16 mouse cellular contexts compared by ENCODE assay signal in genomic region chr2:77768321-77768886, GRCm38 (mm10). TPM values are rescaled to one million over a fixed set of nuclear protein-coding genes. Genes with fewer than 3 reads are reported as not detected.
DNase-seq lines count a peak whose midpoint lies in the region; ATAC-seq and TF ChIP-seq lines count a peak whose summit lies in the region.
"Had no signal": no experiment of that assay in that cellular context is flagged by ENCODE, and none has a peak within 500 bp of the region (broad histone marks: within the 10 kb centered on the region; RNA-seq: fewer than 3 reads in every experiment).

No protein-coding gene starts in this region.

- TF ChIP-seq CTCF in hindbrain, postnatal 0 days (IDR thresholded peaks at IDR 0.05; ENCODE audit: low read depth), result no peak

- no peaks in the 10 kb centered on the region for H3K4me1 ChIP-seq in hindbrain, postnatal 0 days (ENCODE audit: insufficient read depth, low read length)
- H3K4me1 ChIP-seq in limb, embryonic 10.5 days, result no peaks in the 10 kb centered on the region
- peaks cover 4% of the 10 kb centered on the region; the same call in 1 of the 2 replicates for H3K4me1 ChIP-seq in forebrain, embryonic 12.5 days
- H3K4me1 ChIP-seq: intestine, embryonic 15.5 days; liver, embryonic 15.5 days had no signal

- no peaks in the 10 kb centered on the region for H3K36me3 ChIP-seq in hindbrain, postnatal 0 days (ENCODE audit: insufficient read depth, low read length)
- no peaks in the 10 kb centered on the region for H3K36me3 ChIP-seq in limb, embryonic 10.5 days
- H3K36me3 ChIP-seq in forebrain, embryonic 12.5 days (replicated peaks), result no peaks in the 10 kb centered on the region
- H3K36me3 ChIP-seq: intestine, embryonic 15.5 days; liver, embryonic 15.5 days; neural tube, embryonic 13.5 days had no signal

- no peak overlapping the region for H3K27ac ChIP-seq in hindbrain, postnatal 0 days
- H3K27ac ChIP-seq in limb, embryonic 10.5 days, result no peak overlapping the region
- H3K27ac ChIP-seq in forebrain, embryonic 12.5 days, result no peak overlapping the region
- H3K27ac ChIP-seq: intestine, embryonic 15.5 days; liver, embryonic 15.5 days; neural tube, embryonic 13.5 days had no signal

- H3K4me2 ChIP-seq in hindbrain, postnatal 0 days (ENCODE audit: low read depth, low read length), result peak overlapping the region; percentile 29
- no peak overlapping the region for H3K4me2 ChIP-seq in forebrain, embryonic 12.5 days
- H3K4me2 ChIP-seq: intestine, embryonic 15.5 days; liver, embryonic 15.5 days; neural tube, embryonic 13.5 days had no signal

- peak; percentile 37 to 53 for DNase-seq in left cerebral cortex, adult 18-20 months (ENCODE audit: low spot score in 2 of 2)
- DNase-seq in left cerebral cortex, postnatal 4 days, result no peak
- DNase-seq in frontal cortex, postnatal 25 days (ENCODE audit: low spot score in 2 of 2), result peak; percentile 22 to 30
- no peak for DNase-seq in hindbrain, postnatal 0 days (ENCODE audit: low spot score)
- peak; percentile 23 for DNase-seq in limb, embryonic 10.5 days (ENCODE audit: low spot score)
- DNase-seq in ovary, adult 18-20 months (ENCODE audit: low spot score), result no peak
- DNase-seq: kidney, postnatal 14 days; thymus, postnatal 14 days had no signal

- H3K9me3 ChIP-seq in hindbrain, postnatal 0 days (ENCODE audit: low read length), result no peaks in the 10 kb centered on the region
- H3K9me3 ChIP-seq in limb, embryonic 10.5 days (replicated peaks), result no peaks in the 10 kb centered on the region
- no peaks in the 10 kb centered on the region for H3K9me3 ChIP-seq in forebrain, embryonic 12.5 days
- H3K9me3 ChIP-seq: intestine, embryonic 15.5 days; liver, embryonic 15.5 days; neural tube, embryonic 13.5 days had no signal

- ATAC-seq in hindbrain, postnatal 0 days, result 0 out of 2 replicates have a peak, but pooled peaks have one; percentile 51
- ATAC-seq in forebrain, embryonic 12.5 days (ENCODE audit: low FRiP score), result no peak
- ATAC-seq: activated CD4-positive, CD25-positive, alpha-beta regulatory T cell, adult 4 months; intestine, embryonic 15.5 days had no signal

- H3K4me3 ChIP-seq in hindbrain, postnatal 0 days (ENCODE audit: low read length), result no peak overlapping the region
- H3K4me3 ChIP-seq in limb, embryonic 10.5 days, result no peak overlapping the region
- H3K4me3 ChIP-seq in forebrain, embryonic 12.5 days (replicated peaks), result no peak overlapping the region
- H3K4me3 ChIP-seq: intestine, embryonic 15.5 days; liver, embryonic 15.5 days; neural tube, embryonic 13.5 days had no signal

- intact Hi-C loops in left cerebral cortex, postnatal 4 days (cut with DNase I), result no loop called here

- H3K9ac ChIP-seq in hindbrain, postnatal 0 days (replicated peaks; ENCODE audit: low read length), result no peak overlapping the region
- no peak overlapping the region for H3K9ac ChIP-seq in forebrain, embryonic 12.5 days
- H3K9ac ChIP-seq: intestine, embryonic 15.5 days; liver, embryonic 15.5 days; neural tube, embryonic 13.5 days had no signal

- no peaks in the 10 kb centered on the region for H3K27me3 ChIP-seq in hindbrain, postnatal 0 days (ENCODE audit: insufficient read depth, low read length)
- no peaks in the 10 kb centered on the region for H3K27me3 ChIP-seq in limb, embryonic 10.5 days (ENCODE audit: low read depth, poor library complexity, severe bottlenecking)
- no peaks in the 10 kb centered on the region for H3K27me3 ChIP-seq in forebrain, embryonic 12.5 days
- H3K27me3 ChIP-seq: intestine, embryonic 15.5 days; liver, embryonic 15.5 days; neural tube, embryonic 13.5 days had no signal

- WGBS in hindbrain, postnatal 0 days, result 44% methylated on average over 17 of the region's 17 CpGs
- 89% methylated on average over 17 of the region's 17 CpGs for WGBS in limb, embryonic 10.5 days
- WGBS in forebrain, embryonic 12.5 days, result 73% methylated on average over 17 of the region's 17 CpGs

RNA-seq across cellular contexts. Expression of gene Zfp385b, which starts 51.0 kb away (rescaled TPM):
- total RNA-seq in left cerebral cortex, adult 18-20 months (2021), result 10 to 100 TPM; 48.2 to 49.2 TPM
- total RNA-seq in left cerebral cortex, postnatal 4 days (2021), result 10 to 100 TPM; 30.5 to 33.0 TPM
- 10.2 and 15.5 TPM in 2 replicates for total RNA-seq in hindbrain, postnatal 0 days (2014; rRNA removed)
- 22.4 and 23.4 TPM in 2 replicates for polyA plus RNA-seq in hindbrain, postnatal 0 days (2015; fragmentation: Nextera tagmentation; extraction: Ambion mirVana)
- 0.43 and 0.71 TPM in 2 replicates for polyA plus RNA-seq in limb, embryonic 10.5 days (2016; fragmentation: Nextera tagmentation; extraction: Ambion mirVana)
- 2.9 and 3.7 TPM in 2 replicates for polyA plus RNA-seq in forebrain, embryonic 12.5 days (2016; fragmentation: Nextera tagmentation; extraction: Ambion mirVana)
- total RNA-seq: common myeloid progenitor, adult 5-6 weeks; granulocyte monocyte progenitor cell, adult 5-6 weeks; megakaryocyte progenitor cell, adult 5-6 weeks had no signal

Comparison
In these comparisons a context has a peak if more than half of its experiments do, and no peak if none do; other contexts are left out.
1. DNase-seq: peak in left cerebral cortex, adult 18-20 months (2 of 2), frontal cortex, postnatal 25 days (2 of 2) and limb, embryonic 10.5 days (single experiment); none in left cerebral cortex, postnatal 4 days (single experiment), hindbrain, postnatal 0 days (single experiment) and ovary, adult 18-20 months (single experiment).